Mouse (Mus musculus) lung, postnatal 0 days (tissue): ENCODE results near the gene St6galnac1.
"Not testable (repeated sequence)": the region's sequence is repeated elsewhere in the genome, so short reads cannot be mapped to it uniquely, and the experiment has no call there.

Experiments
- CTCF ChIP-seq: IDR thresholded peaks from 2 replicates; pipeline ENCODE4 v1.5.1; 2016; ENCODE audit warnings: antibody characterized with exemption, mild to moderate bottlenecking
- EP300 ChIP-seq: IDR thresholded peaks from 2 replicates; pipeline ENCODE4 v1.6.1; 2016; ENCODE audit warnings: antibody characterized with exemption, mild to moderate bottlenecking, control low read depth

- not testable (repeated sequence) for TF ChIP-seq CTCF, EP300
Observed at GRCm38 (mm10) chr11:116745457-116745856, 29.9 kb downstream of the St6galnac1 start.
